24 mouse cellular contexts compared by ENCODE assay signal in genomic region chr16:57515636-57516035, GRCm38 (mm10).
DNase-seq lines count a peak whose midpoint lies in the region; ATAC-seq and TF ChIP-seq lines count a peak whose summit lies in the region.
"Had no signal": no experiment of that assay in that cellular context is flagged by ENCODE, and none has a peak within 500 bp of the region (broad histone marks: within the 10 kb centered on the region; RNA-seq: fewer than 3 reads in every experiment).

No protein-coding gene starts in this region.

- no peak for ATAC-seq in heart, embryonic 11.5 days (replicated peaks; ENCODE audit: insufficient number of reproducible peaks, low FRiP score, low TSS enrichment)
- peak; percentile 51; the same call in 1 of the 2 replicates for ATAC-seq in liver, postnatal 0 days
- no peak for ATAC-seq in liver, embryonic 11.5 days (replicated peaks; ENCODE audit: low FRiP score)
- ATAC-seq: activated CD4-positive, CD25-positive, alpha-beta regulatory T cell, adult 4 months; forebrain, embryonic 14.5 days; liver, embryonic 12.5 days had no signal

- no peak overlapping the region for H3K27ac ChIP-seq in heart, embryonic 11.5 days (ENCODE audit: low read depth, low read length)
- H3K27ac ChIP-seq in liver, postnatal 0 days (ENCODE audit: low read depth) = no peak overlapping the region
- H3K27ac ChIP-seq in liver, embryonic 11.5 days (ENCODE audit: low read depth, low read length) = no peak overlapping the region
- H3K27ac ChIP-seq: hindbrain, embryonic 10.5 days; layer of hippocampus, adult 2 months; liver, embryonic 12.5 days; lung, embryonic 15.5 days; neural tube, embryonic 13.5 days had no signal

- 74% methylated on average over 10 of the region's 10 CpGs for WGBS in heart, embryonic 11.5 days (ENCODE audit: insufficient replicate concordance)
- 73% methylated on average over 10 of the region's 10 CpGs for WGBS in liver, postnatal 0 days (ENCODE audit: insufficient replicate concordance)
- WGBS in liver, embryonic 11.5 days = 82% methylated on average over 10 of the region's 10 CpGs

- no peak for TF ChIP-seq CTCF in liver, postnatal 0 days (IDR thresholded peaks at IDR 0.05; ENCODE audit: low read depth)

- no peaks in the 10 kb centered on the region for H3K9me3 ChIP-seq in heart, embryonic 11.5 days (replicated peaks; ENCODE audit: control insufficient read depth, low read length)
- no peaks in the 10 kb centered on the region for H3K9me3 ChIP-seq in liver, postnatal 0 days (ENCODE audit: low read length)
- H3K9me3 ChIP-seq in liver, embryonic 11.5 days (ENCODE audit: control insufficient read depth, low read length) = no peaks in the 10 kb centered on the region
- H3K9me3 ChIP-seq: hindbrain, embryonic 10.5 days; liver, embryonic 12.5 days; lung, embryonic 15.5 days; megakaryocyte, embryonic 14.5 days; neural tube, embryonic 13.5 days had no signal

- peak; percentile 23 for DNase-seq in adrenal gland, postnatal 10 days
- DNase-seq in adrenal gland, adult 18-20 months (ENCODE audit: low spot score in 2 of 2) = no peak
- peak; percentile 92 for DNase-seq in heart, adult 11 months
- peak; percentile 17 for DNase-seq in liver, postnatal 0 days
- no peak for DNase-seq in liver, embryonic 11.5 days (ENCODE audit: low spot score)
- DNase-seq in skeletal muscle tissue, adult 2 months (ENCODE audit: low read depth, low spot score) = peak; percentile 69
- DNase-seq in cerebellum, postnatal 4 days (ENCODE audit: low spot score in 2 of 2) = no peak
- DNase-seq: cerebellum, adult 2 months; cerebellum, postnatal 36 days; kidney, adult 8-10 months; kidney, postnatal 14 days; left cerebral cortex, postnatal 4 days; midbrain, embryonic 14.5 days; thymus, adult 18-20 months; thymus, postnatal 4 days had no signal

- no peaks in the 10 kb centered on the region for H3K4me1 ChIP-seq in heart, embryonic 11.5 days (ENCODE audit: control insufficient read depth, insufficient read depth, low read length)
- H3K4me1 ChIP-seq in liver, postnatal 0 days (ENCODE audit: insufficient read depth) = no peaks in the 10 kb centered on the region
- H3K4me1 ChIP-seq in liver, embryonic 11.5 days (replicated peaks; ENCODE audit: control insufficient read depth, insufficient read depth, low read length) = no peaks in the 10 kb centered on the region; the same call in 1 of the 2 replicates
- H3K4me1 ChIP-seq: liver, embryonic 12.5 days; lung, embryonic 15.5 days; neural tube, embryonic 13.5 days had no signal

- no peak overlapping the region for H3K4me2 ChIP-seq in heart, embryonic 11.5 days
- no peak overlapping the region for H3K4me2 ChIP-seq in liver, postnatal 0 days (ENCODE audit: low read depth, low read length)
- no peak overlapping the region for H3K4me2 ChIP-seq in liver, embryonic 11.5 days
- H3K4me2 ChIP-seq: liver, embryonic 12.5 days; lung, embryonic 15.5 days; neural tube, embryonic 13.5 days had no signal

- no peaks in the 10 kb centered on the region for H3K27me3 ChIP-seq in heart, embryonic 11.5 days (ENCODE audit: control insufficient read depth, insufficient read depth, low read length)
- H3K27me3 ChIP-seq in liver, postnatal 0 days (ENCODE audit: insufficient read depth, low read length) = no peaks in the 10 kb centered on the region
- no peaks in the 10 kb centered on the region for H3K27me3 ChIP-seq in liver, embryonic 11.5 days (replicated peaks; ENCODE audit: control insufficient read depth, insufficient read depth, low read length)
- H3K27me3 ChIP-seq: liver, embryonic 12.5 days; lung, embryonic 15.5 days; megakaryocyte, embryonic 14.5 days; neural tube, embryonic 13.5 days had no signal

- H3K9ac ChIP-seq in heart, embryonic 11.5 days (ENCODE audit: low read depth, low read length) = no peak overlapping the region
- no peak overlapping the region for H3K9ac ChIP-seq in liver, postnatal 0 days (replicated peaks)
- H3K9ac ChIP-seq in liver, embryonic 11.5 days (ENCODE audit: low read depth, low read length) = no peak overlapping the region
- H3K9ac ChIP-seq: liver, embryonic 12.5 days; lung, embryonic 15.5 days; neural tube, embryonic 13.5 days had no signal

- no peaks in the 10 kb centered on the region for H3K36me3 ChIP-seq in heart, embryonic 11.5 days (ENCODE audit: control insufficient read depth, insufficient read depth, low read length)
- H3K36me3 ChIP-seq in liver, postnatal 0 days (replicated peaks; ENCODE audit: insufficient read depth, low read length) = no peaks in the 10 kb centered on the region
- H3K36me3 ChIP-seq in liver, embryonic 11.5 days (ENCODE audit: control insufficient read depth, insufficient read depth, low read length) = no peaks in the 10 kb centered on the region
- H3K36me3 ChIP-seq: hindbrain, embryonic 10.5 days; liver, embryonic 12.5 days; lung, embryonic 15.5 days; neural tube, embryonic 13.5 days had no signal

- no peak for TF ChIP-seq EP300 in liver, postnatal 0 days (IDR thresholded peaks at IDR 0.05; ENCODE audit: low read depth)

- H3K4me3 ChIP-seq in heart, embryonic 11.5 days (ENCODE audit: low read depth, low read length) = no peak overlapping the region
- H3K4me3 ChIP-seq in liver, postnatal 0 days (ENCODE audit: low read depth, low read length) = no peak overlapping the region
- H3K4me3 ChIP-seq in liver, embryonic 11.5 days (ENCODE audit: low read depth, low read length) = no peak overlapping the region
- H3K4me3 ChIP-seq: hindbrain, embryonic 10.5 days; layer of hippocampus, adult 2 months; liver, embryonic 12.5 days; lung, embryonic 15.5 days; megakaryocyte, embryonic 14.5 days; neural tube, embryonic 13.5 days had no signal

Comparison
In these comparisons a context has a peak if more than half of its experiments do, and no peak if none do; other contexts are left out.
1. DNase-seq: peak in adrenal gland, postnatal 10 days (single experiment), heart, adult 11 months (single experiment), liver, postnatal 0 days (single experiment) and skeletal muscle tissue, adult 2 months (single experiment); none in adrenal gland, adult 18-20 months (0 of 2), liver, embryonic 11.5 days (single experiment) and cerebellum, postnatal 4 days (0 of 2).